Mouse (Mus musculus) central nervous system, embryonic 14 days (tissue): ENCODE measurements around the gene Cars2. TPM values are rescaled to one million over a fixed set of nuclear protein-coding genes. Genes with fewer than 3 reads are reported as not detected.

Source experiments
- polyA plus RNA-seq: library from polyadenylated mRNA; depleted of rRNA; stranded (reverse); fragments of >200 nt; gene quantifications from 2 replicates; pipeline ENCODE4 v1.2.3, GENCODE M21; 2012; rRNA removed

The Cars2 gene
- 53.1 and 57.7 TPM in 2 replicates for polyA plus RNA-seq

DNA sequence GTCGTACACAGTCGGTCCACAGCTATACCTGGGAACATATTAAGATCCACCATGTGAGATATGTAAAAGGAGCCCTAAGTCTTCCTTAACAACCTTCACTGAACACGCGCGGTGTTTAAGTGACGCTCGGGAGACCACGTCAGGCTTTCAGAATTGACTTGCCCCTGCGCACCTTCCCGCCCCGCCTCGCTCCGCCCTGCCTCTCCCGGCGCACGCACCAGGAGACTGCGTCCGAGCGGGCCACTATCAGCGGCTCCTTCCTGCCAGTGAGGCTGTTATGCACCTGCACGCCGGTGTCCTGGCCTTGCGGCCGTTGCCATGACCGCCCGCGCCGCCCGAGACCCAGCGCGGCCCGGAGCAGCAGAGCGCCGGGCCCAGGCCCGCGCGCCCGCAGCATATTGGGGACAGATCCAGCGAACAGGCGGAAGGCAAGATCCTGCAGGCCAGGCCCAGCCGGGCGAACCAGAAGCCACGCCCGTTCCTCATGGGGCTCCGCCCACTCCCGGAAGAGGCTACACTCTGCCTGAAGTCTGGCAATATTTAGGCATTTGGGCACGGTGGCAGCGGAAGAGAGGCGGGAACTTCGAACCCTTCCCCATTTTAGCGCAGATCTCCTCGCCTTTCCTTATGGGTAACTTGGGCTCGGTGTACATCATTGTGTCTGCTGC is at the start of gene Cars2:
Gene Cars2 (minus strand): TSS at position 503 of the 668 bp plus-strand sequence.

GRCm38 (mm10) chr8:11554799-11555719 is 4.5 kb upstream of the Cars2 start, which contains the start of gene Ing1:
TSS of gene Ing1 (plus strand) at chr8:11555571.

DNA sequence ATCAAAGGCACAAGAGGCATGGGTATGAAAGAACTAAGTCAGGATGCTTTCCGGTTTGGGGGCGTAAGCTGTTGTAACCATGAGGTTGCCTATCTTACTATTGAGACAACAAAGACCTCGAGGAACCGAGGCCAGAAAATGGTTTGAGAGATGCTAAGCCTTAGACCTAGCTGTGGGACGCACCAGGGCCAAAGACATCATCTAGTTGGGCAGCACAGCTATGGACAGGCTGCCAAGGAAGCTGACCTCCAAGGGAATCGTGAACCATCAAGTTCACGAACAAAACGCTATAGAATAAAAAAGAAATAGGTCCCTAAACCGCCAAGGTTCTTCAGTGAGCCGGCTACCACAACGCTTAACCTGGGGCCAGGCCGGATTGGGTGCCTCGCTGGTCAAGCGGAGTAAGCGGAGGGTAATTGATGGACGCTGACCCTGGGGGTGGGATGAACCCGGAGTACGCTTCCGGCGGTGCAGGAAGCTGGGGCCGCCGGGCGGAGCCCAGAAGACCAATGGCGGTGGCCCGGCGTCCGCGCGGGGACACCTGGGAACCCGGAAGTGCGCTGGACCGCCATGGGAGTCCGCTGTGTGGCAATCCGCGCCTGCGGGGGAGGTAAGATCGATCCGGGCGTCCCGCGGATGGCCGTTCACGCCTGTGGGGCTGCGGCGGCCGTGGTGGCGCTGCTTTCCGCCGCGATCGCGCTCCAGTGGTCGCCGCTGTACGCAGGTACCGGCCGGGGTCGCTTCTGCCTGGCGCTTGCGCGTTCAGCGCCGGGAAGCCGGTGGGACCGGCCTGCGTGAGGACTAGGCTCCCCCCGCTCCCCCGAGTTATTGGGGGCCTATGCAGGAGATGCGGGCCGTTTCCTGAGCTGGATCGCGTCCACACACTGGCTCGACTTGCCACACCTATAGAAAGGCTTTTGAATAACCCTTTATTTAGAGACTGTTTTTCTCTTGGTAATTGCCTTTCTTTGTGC is 53.3 kb downstream of the Cars2 start, which contains the start of gene Naxd:
Gene Naxd (plus strand): TSS at position 490 of the 974 bp plus-strand sequence.

GRCm38 (mm10) chr8:11477811-11478761 is 72.5 kb downstream of the Cars2 start, which contains the start of gene Rab20:
TSS of gene Rab20 (minus strand) at chr8:11478710.

Other genes with a start within 250 kb of the Cars2 start
- gene Col4a2, start 238.0 kb downstream of the Cars2 start, polyA plus RNA-seq = 47.4 and 63.1 TPM in 2 replicates
- 114 and 141 TPM in 2 replicates for gene Col4a1, start 238.0 kb downstream of the Cars2 start, polyA plus RNA-seq
- gene Rab20, start 72.1 kb downstream of the Cars2 start, polyA plus RNA-seq = 1.1 and 1.8 TPM in 2 replicates
- 129 and 138 TPM in 2 replicates for gene Naxd, start 53.3 kb downstream of the Cars2 start, polyA plus RNA-seq
- 78.6 and 91.9 TPM in 2 replicates for gene Ing1, start 4.8 kb upstream of the Cars2 start, polyA plus RNA-seq
- 166 and 179 TPM in 2 replicates for gene Ankrd10, start 85.0 kb upstream of the Cars2 start, polyA plus RNA-seq
- gene 1700016D06Rik, start 150.3 kb upstream of the Cars2 start, polyA plus RNA-seq = 0.11 TPM in 1 of 2 replicates, not detected in the other
- 86.6 and 92.3 TPM in 2 replicates for gene Arhgef7, start 176.9 kb upstream of the Cars2 start, polyA plus RNA-seq